Mouse (Mus musculus): ENCODE measurements around the gene 1700022I11Rik.

DNA sequence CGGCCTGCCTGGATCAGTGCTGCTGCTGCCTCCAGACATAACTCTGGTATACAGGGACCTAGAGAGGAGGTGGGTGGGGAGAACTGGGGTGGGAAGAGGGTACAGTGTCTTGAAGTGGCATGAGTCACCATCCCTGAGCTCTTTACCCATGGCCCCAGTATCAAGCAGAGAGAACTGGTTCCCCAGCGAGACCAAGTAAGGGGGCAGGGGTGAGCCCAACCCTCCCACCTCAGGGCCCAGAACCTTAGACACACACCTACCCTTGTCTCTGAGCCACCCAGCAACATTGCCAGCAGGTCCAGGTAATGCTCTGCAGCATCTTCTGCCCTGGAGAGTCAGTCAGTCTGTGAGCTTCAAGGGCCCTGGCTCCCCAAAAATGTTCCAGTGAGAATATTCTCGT lies 35.5 kb downstream of the 1700022I11Rik start:
- TF ChIP-seq GATA1 (IDR thresholded peaks at IDR 0.05; ENCODE audit: low read length) (no peak), TAL1 (IDR thresholded peaks at IDR 0.05; ENCODE audit: low read length) (no peak)
